Mouse (Mus musculus) gastrocnemius, adult 2 months (tissue): ENCODE results near the gene Atf7ip. TPM values are rescaled to one million over a fixed set of nuclear protein-coding genes. Genes with fewer than 3 reads are reported as not detected.

Experiments used
- DNase-seq: peaks from one replicate; pipeline ENCODE4 v3.0.0; 2022
- H3K27ac ChIP-seq: fragments of 200-600 bp; 2 replicates; pipeline ENCODE4 v1.8.1; 2022; ENCODE audit warnings: mild to moderate bottlenecking
- H3K4me3 ChIP-seq: fragments of 200-600 bp; 2 replicates; pipeline ENCODE4 v1.8.1; 2022; ENCODE audit warnings: mild to moderate bottlenecking, moderate library complexity
- CTCF ChIP-seq: fragments of 200-600 bp; IDR thresholded peaks from 2 replicates; pipeline ENCODE4 v1.8.1; 2022; ENCODE audit warnings: antibody characterized with exemption, mild to moderate bottlenecking, moderate library complexity
- intact Hi-C: fragments of 180-260 bp; cut with DNase I; formaldehyde crosslinking; loops from one replicate; pipeline ENCODE4 v1.15.1; 2025
- total RNA-seq, 2 experiments: library from RNA; stranded (reverse); gene quantifications; 2 replicates each; pipeline ENCODE4 v1.2.3; 2021

Atf7ip gene
- total RNA-seq, 2 experiments from 2014 or later, result 43.4 to 46.9 TPM

DNA sequence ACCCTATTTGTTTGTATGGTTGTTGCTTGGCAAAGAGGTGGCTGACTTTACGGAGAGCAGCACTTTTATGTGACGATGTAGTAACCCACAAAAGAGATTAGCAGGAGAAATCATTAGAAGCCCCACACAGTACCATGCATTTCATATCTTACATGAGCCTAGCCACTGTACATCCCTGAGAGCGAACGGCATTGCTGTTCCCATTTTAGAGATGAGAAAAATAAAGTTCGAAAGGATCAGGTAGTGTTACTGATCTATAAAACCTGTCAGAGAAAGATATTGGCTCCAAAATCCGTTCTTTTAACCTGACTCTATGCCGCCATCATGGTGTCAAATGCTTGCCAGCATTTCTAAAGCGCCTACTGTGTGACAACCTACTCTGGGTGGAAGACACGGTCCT, 36.2 kb upstream of the Atf7ip start:
- DNase-seq, result no peak
- H3K4me3 ChIP-seq, result no peak overlapping the region
- no peak for TF ChIP-seq CTCF
- intact Hi-C loops, result no loop called here
- H3K27ac ChIP-seq, result peak overlapping the region; percentile 91

DNA sequence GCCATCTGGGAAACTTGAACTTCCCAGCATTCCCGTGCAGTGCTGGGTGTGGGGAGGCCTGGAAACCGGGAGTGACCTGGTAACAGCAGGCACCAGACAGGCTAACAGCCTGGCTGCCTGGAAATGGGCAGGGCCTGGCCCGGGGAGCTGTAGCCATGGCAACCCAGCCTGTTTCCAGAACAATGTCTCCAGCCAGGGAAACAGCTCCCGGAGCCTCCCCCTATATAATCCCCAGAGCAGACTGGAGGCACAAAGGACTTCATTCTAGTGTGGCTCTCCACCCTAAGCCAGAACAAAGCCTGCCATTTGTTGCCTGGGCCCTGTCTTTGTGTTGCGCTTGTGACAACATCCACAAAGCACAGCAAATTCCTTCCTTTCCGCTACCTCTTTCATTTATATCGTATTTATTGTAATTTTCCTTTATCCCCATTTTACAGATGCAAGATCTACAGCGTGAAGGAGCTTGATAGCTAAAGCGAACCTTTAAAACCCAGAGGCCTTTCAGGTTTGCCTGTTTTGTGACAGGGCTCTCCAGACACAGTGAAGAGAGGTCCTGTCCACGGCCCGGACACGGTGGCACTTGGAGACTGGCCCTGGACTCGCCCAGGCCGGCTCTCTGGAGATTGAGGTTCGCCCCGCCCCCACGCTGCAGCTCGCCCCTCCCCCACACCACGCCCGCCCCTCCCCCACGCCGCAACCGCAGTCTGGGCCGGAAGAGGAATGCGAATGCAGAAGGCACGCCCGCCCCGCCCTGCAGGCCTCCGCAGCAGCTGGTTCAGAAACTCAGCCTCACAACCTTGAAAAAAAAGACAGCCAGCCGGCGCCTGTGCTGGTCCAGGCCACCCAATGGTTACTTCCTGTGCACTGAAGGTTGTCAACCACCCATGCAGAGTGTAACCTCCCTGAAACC, 35.4 kb upstream of the Atf7ip start:
- H3K4me3 ChIP-seq, result peak overlapping the region; percentile 28
- no peak for TF ChIP-seq CTCF
- peak; percentile 90 for DNase-seq
- H3K27ac ChIP-seq, result peak overlapping the region; percentile 91
- intact Hi-C loops, result no loop called here

DNA sequence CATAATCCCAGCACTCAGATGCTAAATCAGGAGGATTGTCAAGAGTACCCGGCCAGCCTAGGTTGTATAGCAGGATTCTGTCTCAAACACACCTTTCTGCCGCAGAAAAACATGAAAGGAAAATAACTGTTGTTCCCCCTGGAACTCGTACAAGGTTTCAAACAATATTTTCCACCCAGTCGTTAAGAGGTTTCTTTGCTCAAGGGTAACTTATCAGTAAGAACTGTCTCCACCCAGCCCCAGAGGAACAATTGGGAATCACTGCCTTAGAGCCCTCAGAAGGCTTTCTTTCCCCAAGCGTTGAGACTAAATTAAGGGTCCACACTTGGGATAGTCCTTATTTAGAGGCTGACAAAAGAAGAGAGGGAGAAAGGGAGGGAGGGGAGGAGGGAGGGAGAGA, 34.4 kb upstream of the Atf7ip start:
- Histone ChIP-seq H3K27ac (peak overlapping the region; percentile 91), H3K4me3 (no peak overlapping the region)
- intact Hi-C loops, result no loop called here
- DNase-seq, result no peak
- TF ChIP-seq CTCF, result peak; percentile 14; the same call in 1 of the 2 replicates

DNA sequence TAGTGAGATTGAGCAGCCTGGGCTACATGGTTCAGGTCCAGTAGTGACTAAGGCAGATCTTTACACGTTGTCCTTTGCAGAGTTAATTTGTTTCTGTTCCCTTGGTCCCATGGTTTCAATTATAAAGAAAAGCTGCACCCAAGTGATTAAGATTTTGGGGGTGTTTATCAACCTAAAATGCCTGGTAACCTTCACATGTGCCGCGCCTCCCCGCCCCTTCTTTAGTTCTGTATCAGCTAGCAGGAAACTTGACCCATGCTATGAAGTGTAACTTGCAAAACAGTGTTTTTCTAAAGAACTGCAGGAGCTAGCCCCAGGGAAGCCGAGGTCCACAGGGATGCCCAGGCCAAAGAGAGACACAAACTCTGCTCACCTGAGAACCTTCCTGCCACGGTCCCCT, 33.2 kb upstream of the Atf7ip start:
- H3K27ac ChIP-seq, result no peak overlapping the region; the same call in 1 of the 2 replicates

DNA sequence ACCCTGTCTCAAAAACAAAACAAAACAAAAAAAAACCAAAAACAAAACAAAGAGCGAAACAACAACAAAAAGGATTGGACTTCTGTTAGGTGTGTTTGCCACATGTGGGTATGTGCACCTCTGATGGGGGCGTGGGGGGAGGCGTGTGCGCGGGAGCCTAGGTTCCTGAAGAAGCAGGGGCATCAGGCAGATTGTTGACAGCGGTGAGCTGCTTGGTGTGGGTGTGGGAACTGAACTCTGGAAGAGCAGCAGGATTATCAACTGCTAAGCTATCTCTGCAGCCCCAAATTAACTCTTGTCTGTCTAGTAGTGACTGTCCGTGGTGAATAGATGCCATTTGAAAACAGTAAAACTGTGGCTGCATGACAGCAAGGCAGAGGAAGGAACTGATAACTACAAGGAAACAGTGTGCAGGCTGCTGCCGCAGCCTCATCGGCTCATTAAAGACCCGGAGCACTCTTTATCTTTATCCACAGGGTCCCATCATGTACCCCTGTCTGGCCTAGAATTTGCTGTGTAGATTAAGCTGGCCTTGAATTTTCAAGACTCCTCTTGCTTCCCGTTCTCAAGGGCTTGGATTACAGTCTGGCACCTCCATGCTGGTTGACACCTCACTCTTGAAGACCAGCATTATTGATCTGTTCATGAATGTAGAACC, 32.4 kb upstream of the Atf7ip start:
- no peak for TF ChIP-seq CTCF
- no peak for DNase-seq
- H3K4me3 ChIP-seq, result no peak overlapping the region
- intact Hi-C loops, result no loop called here
- no peak overlapping the region for H3K27ac ChIP-seq

More for the DNA sequence above, 33.2 kb upstream of the Atf7ip start:
- intact Hi-C loops, result no loop called here
- no peak for DNase-seq
- no peak for TF ChIP-seq CTCF
- no peak overlapping the region for H3K4me3 ChIP-seq

DNA sequence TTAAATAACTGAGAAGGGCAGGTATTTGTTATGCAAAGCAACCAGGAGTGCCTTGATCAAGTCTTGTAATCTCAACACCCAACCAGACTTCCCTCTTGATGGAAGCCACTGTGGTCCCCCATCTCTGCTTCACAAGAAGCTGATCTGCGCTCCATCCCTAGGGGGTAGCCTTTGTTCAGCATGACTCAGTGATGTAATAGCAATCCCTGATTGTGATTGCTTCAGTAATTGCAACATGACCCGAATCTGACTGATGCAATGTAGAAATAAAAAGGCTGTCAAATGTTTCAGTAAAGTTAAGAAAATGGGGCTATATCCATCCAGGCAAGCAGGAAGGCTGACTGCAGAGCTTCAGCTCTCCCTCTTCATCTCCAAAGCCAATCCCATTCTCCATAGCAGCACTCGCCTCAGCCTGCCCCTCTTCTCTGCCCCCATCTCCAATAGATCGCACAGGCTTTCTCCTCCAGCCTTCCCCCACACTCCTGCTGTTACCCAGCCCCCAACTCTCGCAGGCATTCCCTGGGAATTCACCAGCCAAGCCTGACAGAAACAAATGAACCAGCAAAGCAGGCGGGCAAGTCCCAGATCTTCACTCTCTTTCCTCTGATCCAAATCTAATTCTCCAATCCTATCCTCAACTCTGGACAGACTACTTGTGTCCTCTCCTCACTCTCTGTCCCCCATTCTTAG, 30.7 kb upstream of the Atf7ip start:
- Histone ChIP-seq H3K4me3 (no peak overlapping the region), H3K27ac (no peak overlapping the region)
- DNase-seq, result no peak
- TF ChIP-seq CTCF, result no peak
- intact Hi-C loops, result no loop called here

DNA sequence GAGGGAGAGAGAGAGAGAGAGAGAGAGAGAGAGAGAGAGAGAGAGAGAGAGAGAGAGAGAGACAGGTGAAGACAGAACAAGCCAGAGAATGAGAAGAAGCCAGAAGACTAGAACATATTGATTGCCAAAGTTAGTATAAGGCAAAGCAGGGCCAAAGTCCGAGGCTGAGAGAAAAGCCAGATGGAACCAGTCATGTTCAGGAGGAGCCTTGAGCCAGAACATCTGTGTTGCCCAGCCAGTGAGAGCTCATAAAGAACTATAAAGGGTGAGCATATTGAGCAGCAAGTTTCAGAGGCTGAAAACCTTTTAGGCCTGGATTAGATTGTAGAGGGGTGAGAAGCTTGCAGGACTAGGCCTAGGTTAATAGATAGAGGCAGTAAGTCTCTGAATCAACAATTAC, 28.1 kb upstream of the Atf7ip start:
- H3K27ac ChIP-seq, result no peak overlapping the region
- intact Hi-C loops, result no loop called here
- TF ChIP-seq CTCF, result no peak
- no peak overlapping the region for H3K4me3 ChIP-seq
- DNase-seq, result no peak

DNA sequence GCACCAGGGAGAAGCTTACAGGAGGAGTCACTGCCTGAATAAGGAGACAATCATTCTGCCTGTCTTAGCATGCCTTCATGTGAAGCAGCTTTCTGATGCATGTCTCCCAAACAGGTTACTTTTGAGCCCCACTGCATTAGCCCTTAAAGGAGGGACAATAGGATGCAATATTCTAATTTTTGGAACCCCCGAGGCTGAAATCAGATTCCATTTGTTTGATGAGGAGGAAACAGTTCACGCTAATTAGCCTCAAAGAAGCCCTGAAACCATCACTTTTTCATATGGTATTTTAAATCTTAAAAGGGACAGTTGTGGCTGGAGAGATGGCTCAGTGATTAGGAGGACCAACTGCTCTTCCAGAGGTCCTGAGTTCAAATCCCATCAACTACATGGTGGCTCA, 22.4 kb upstream of the Atf7ip start:
- Histone ChIP-seq H3K4me3 (no peak overlapping the region), H3K27ac (no peak overlapping the region)
- intact Hi-C loops, result no loop called here
- TF ChIP-seq CTCF, result no peak
- no peak for DNase-seq

DNA sequence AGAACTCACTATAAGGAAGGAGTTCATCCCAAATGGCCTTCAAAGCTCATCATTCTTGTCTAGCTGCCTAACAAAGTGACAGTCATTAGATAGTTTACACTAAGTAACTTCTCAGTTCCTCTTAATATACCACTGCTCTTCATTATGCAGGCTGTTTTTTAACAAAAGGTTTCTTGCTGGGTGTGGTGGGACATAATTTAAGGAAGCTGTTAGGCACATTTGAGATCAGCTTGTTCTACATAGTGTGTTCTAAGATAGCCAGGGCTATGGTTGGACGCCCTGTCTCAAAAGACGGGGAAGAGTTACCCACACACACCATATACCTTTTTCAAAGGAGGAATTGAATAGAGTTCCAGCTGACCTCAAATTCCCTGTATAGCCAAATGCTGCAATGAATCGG, 21.9 kb upstream of the Atf7ip start:
- DNase-seq, result no peak
- no peak overlapping the region for H3K4me3 ChIP-seq
- intact Hi-C loops, result no loop called here
- H3K27ac ChIP-seq, result no peak overlapping the region
- TF ChIP-seq CTCF, result no peak

DNA sequence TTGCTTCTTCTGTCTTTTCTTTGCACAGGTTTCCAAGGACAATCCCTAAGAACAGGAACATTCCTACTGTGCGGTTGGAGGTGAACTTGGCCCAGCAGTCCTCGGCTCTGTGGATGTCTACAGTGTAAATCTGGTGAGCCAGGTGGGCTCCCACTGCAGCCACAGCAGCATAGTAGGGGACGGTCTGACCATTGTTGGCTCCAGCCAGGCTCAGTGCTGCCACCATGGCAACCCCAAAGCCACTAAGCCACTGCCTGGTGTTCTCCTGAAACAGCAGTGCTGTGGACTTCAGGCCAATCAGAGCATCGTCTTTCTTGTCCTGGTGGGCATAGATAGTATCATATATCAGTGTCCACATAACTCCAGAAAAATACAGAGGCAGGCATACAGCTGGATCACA, 19.8 kb upstream of the Atf7ip start:
- TF ChIP-seq CTCF, result no peak
- Histone ChIP-seq H3K4me3 (no peak overlapping the region), H3K27ac (no peak overlapping the region)
- intact Hi-C loops, result no loop called here
- no peak for DNase-seq

DNA sequence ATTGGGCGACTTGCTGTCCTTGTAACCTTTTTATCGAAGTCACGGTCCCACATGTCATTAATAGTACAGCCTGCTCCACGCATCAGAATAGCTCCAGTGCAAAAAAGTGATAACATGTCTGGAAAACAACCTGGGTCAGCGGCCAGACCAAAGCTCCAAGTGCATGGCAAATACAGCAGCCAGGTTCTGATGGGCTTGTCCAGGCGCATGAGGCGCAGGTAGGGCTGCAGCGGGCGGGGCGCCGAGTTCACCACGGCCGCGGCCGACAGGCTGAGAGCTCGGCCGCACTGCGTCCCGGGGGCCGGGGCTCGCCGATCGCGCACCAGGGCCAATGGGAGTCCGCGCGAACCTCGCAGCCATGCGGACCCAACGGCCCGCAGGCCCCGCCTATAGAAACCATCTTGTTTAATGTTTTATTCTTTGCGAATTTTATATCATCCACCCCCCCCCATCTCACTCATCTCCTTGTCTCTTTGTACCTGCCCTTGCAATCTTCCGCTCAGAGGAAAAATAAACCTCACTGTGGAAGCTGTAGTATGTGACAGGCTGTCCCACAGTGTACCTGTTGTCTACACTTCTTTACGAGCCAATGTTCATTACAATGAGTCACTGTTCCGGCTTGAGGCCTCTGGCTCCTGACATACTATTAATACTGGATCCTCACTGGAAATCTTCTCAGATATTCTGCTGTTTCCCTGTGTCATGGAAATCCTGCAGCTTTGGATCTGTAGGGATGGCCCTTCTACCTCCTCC, 19.0 kb upstream of the Atf7ip start:
- no peak overlapping the region for H3K4me3 ChIP-seq
- intact Hi-C loops, result no loop called here
- TF ChIP-seq CTCF, result no peak
- DNase-seq, result no peak
- H3K27ac ChIP-seq, result no peak overlapping the region

DNA sequence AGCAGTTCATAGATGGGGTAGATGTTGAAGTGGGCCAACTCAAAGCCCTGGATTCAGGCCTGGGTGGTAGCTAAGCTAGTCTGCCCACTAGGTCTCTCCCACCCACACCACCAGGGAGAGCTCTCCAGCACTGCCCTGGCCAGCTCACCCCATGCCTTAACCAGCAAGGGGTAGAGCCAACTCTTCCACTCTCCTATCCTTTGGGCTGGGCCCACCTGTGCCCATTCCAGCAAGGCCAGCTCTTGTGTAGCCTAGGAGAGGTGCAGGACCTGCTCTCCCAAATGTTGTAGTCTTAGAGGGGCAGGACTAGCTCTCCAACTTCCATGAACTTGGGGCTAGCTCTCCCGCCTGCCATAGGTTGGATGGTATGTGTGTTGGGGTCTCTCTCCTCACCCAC, 18.4 kb upstream of the Atf7ip start:
- no peak for DNase-seq
- no peak overlapping the region for H3K27ac ChIP-seq
- no peak for TF ChIP-seq CTCF
- no peak overlapping the region for H3K4me3 ChIP-seq
- intact Hi-C loops, result no loop called here
